Mouse (Mus musculus) fat pad, adult 2 months (tissue): ENCODE results near the gene Gm7168.
"Not testable (repeated sequence)": the region's sequence is repeated elsewhere in the genome, so short reads cannot be mapped to it uniquely, and the experiment has no call there.

ENCODE experiments used
- DNase-seq: peaks from one replicate; pipeline ENCODE4 v3.0.0-alpha.2; 2011; ENCODE audit warnings: low read depth, low spot score; ENCODE audit errors: extremely low read depth

Gm7168 gene

DNA sequence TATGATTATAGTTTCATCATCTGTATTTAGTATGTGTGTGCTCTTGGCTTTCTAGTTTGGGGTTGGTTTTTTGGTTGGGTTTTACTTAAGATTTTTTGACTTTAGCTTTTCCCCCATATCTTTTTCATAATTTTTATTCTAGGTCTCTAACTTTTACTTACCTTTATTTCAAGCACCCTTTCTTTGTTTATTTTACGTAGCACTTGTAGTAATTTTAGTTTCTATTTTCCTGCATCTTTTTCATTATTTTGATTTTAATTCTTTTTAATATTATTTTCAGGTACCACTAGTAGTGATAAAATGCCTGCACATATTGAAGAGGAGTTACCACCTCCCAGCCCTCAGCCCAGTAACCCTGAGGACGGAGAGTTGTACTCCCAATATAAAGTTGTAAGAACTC is at the start of gene Gm7168:
Gene Gm7168, plus strand, starts transcription at position 301 of the 400 bp plus-strand sequence.
- DNase-seq, result not testable (repeated sequence)

DNA sequence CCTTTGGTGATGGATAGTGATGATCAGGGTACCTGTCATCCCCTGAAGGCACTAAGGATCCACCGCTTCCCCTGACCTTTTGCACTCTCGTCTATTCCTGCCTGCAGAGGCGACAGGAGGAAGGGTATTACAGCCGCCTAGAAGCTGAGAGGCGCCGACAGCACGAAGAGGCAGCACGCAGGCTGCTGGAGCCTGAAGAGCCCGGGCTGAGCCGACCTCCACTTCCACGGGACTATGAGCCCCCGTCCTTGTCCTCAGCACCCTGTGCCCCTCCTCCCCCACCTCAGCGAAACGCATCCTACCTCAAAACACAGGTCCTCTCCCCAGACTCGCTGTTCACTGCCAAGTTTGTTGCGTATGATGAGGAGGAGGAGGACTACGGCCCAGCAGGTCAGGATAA is 49.3 kb upstream of the Gm7168 start:
- no peak for DNase-seq

DNA sequence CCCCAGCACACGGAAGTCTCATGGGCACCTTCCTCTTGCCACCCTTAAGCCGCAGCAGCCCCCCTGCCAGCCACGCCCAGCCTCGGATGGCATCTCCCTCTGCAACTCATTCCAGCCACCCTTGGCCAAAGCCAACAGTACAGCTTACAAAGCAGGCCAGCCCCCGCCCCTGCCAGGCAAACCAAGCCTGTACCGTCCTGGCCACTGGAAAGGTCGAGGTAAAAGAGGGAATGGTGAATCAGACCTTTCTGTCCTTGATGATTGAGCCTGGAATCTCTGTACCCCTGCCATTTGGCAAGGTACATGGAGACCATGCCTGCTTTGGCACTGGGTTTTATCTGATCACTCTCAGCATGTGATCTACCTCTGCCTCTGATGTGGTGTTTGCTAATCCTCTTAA is 48.9 kb upstream of the Gm7168 start:
- no peak for DNase-seq

DNA sequence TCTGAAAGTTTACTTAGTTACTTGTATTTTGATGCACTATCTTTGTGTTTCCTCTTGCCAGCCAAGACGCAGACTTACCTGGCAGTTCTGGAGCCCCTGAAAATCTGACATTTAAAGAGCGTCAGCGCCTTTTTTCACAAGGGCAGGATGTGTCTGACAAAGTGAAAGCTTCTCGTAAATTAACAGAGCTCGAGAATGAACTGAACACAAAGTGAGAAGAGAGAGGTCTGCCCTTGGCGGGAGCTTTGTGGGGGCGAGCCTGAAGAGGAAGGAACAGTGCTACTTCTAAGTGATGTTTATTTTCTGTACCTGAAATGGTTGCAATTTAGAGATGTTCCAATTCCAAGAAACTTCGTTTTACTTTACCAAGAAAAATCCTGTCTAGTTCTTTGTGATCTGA is 44.4 kb upstream of the Gm7168 start:
- no peak for DNase-seq

DNA sequence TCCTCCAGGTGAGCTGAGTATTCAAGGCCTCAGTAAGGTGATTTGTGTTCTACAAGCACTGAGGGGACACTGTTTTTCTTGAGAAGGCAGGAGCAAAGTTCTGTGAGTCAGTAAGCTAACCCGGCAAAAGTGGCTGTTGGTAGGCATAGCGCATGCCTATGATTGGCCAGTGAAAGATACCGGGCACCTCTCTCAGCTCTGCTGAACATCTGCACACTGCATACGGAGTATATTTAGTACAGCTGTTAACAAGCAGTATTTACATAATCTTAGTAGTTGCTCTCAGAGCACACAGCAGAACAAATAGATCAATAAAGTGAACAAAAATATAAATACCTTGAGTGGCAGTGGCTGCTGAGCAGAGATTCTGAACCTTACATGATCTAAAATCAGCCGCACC is 41.1 kb upstream of the Gm7168 start:
- no peak for DNase-seq

DNA sequence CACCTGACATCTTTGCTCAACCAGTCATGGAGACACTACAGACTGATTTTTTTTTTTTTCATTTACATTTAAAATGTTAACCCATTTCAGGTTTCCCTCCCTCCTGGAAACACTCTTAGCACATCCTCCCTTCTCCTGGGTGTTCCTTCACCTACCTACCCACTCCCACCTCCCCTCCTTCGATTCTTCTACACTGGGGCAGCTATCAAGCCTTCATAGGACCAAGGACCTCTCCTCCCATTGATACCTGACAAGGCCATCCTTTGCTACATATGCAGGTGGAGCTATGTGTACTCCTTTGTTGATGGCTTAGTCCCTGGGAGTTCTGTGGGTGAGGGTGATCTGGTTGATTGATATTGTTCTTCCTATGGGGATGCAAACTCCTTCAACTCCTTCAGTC is 40.5 kb upstream of the Gm7168 start:
- no peak for DNase-seq

DNA sequence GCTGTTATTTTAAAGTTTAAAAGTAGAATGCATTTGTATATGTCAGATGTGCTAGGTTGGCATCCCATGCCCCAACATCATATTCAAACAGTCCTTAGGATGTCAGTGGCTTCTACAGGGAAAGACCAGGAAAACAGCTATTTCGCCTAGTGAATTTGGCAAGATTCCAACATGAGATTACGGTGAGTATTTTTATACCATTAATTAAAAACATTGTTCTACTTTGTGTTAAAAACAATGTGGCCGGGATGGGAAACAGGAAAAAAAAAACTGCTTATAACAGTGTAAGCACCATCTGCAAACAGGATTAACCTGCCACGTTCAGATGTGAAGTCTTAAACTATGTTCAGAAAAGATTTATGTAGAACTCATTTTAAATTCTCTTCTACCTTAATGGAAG is 34.2 kb upstream of the Gm7168 start:
- no peak for DNase-seq

DNA sequence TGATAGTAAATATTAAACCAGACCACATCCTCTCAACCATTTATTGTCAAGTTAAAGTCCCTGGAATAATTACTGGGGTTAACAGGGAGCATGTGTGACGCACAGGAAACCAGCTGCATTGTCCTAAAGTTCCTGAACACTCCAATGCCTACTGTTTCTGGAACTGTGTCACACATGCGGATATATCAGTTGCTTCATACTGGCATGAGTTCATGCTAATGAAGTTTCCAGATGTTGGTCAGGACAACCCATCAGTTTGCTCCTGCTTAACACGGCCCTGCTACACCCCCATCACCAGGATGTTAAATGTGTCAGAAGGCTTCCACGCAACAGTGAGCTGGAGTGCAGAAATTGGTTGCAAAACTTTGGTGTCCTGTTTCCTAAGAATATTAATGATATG is 33.6 kb upstream of the Gm7168 start:
- no peak for DNase-seq

DNA sequence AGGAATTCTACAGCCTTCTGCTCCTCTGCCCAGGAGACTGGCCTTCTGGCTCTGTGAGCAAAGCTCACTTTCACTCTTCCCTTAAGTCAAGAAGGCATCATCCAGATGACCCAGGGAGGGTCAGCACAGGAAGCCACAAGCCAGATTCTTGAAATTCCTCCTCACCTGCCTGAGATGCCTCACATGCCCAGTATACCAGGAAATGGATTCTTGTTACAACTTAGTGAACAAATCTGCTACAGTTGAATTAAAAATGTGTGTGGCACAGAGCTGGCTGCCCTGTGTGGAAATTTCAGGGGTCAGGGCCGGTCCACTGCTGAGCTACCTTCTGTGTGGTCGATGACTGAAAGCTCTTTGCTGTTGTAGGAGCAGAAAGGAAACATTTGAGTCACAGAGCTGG is 27.4 kb upstream of the Gm7168 start:
- DNase-seq, result no peak

DNA sequence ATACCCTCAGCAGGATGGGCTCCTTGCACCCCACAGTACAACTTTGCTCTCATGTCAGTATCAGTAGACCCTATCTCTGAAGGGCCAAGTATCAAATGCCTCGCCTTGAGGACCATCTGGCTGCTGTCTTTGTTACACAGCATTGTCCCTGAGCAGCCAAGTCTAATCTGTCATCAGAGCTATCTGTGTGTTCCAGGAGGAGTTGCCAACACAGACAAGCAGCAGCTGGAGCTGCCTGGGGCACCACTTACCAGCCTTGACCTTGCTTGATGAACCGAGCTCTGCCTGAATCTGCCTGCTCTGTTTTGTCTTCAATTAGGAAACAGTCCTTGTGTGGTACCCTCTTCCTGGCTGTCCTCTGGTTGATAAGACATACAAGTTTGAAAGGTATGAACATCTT is 24.8 kb upstream of the Gm7168 start:
- peak; percentile 82 for DNase-seq

DNA sequence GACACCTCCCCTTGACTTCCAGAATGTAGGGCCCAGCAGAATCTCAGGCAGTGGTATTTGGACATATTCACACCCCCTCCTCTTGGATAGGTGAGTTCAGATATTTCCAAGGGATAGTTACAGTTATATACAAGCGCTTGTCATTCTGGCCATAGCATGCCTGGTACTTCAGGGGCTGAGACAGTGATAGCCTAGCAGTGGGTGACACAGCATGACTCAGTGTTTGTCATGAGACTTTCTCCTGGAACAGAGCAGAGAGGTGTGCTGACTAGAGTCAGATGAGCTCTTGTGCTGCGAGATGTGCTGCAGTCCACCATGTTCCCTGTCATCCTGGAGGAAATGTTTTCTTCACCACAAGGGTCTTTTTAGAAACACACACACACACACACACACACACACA is 23.6 kb upstream of the Gm7168 start:
- no peak for DNase-seq

DNA sequence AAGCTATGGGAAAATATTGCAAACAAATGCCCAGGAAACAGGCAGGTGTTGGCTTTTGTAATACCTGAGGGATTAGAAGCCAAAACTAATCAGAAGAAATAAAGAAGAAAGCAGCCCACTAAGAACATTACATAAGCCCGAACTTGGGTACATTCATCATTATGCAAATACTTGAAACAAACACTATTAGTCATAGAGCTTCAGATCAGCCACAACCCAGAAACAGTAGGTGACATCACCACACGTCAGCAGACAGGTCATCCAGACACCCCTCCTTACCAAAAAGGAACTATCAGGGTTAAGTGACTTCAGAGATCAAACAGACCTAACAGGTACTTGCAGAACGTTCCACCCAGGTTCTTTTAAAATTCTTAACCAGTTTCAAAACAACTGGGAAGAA is 22.2 kb upstream of the Gm7168 start:
- DNase-seq, result no peak

DNA sequence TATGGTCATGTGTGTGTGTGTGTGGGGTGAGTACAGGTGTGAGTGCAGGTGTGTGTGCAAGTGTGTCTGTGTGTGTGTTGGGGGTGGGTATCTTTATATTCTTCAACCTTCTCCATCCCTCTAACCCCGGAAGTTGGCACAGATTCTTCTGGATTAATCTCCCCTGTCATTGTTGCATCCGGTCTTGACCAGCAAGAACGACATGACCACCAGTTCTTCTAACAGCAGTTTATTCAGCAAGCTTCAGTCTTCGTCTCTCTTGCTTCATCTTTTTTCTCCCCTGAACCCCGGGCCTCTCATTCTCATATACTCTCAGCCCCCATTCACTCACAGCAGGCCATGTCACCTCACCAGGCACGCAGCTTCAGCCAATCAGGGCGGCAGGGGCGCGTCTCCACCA is 17.8 kb upstream of the Gm7168 start:
- DNase-seq, result no peak

DNA sequence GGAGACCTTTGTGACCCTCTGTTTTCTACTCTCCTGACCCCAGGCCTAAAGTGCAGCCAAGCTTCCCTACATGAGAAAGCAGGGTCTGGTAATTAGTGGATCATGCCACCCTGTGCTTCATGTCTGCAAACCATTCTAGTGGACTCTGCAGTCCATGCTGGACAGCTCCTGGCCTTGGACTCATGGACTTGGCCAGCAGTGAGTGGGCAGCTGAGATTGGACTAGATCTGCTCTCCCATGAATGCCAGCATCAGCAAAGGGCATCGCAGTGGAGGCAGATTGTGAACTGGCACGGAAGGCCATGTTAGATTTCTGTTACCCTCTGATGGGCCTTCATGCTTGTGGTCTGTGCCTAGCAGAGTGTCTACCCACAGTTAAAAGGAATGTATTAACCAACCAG is 12.8 kb upstream of the Gm7168 start:
- not testable (repeated sequence) for DNase-seq

DNA sequence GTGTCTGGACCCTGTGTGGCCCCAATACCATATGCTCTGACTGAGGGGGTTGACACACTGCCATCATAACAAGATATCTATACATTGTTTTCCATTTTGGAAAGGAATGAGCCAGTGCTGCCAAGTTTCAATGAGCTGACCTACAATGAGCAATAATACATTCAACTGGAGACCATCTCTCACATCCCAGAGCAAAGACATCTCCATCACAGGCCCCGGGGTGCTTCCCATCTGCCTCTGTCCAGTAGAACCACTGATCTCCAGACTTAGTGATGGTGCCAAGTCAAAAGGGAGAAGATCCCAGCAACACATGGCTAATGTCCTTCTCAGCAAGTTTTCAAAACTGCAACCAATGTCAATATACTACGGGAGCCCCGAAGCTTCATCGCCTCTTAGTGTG is 10.4 kb upstream of the Gm7168 start:
- DNase-seq, result no peak

DNA sequence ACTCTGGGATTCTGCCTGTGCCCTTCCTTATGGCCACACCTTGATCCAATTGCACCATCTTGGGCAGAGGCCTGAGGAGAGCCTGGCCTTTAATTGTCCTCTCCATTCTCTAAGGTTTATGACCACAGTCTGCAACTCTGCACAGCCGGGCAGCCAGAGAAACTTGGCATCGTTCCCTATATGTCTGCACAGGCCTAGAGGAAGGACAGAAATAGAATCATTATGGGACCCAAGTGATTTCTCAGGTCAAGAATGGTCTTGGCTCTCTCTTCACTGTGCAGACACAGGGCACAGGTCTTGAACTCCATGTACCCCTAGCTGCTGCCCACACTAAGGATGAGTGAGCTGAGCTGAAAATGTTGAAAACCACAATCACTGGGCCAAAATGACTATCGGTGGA is 9.5 kb upstream of the Gm7168 start:
- no peak for DNase-seq

DNA sequence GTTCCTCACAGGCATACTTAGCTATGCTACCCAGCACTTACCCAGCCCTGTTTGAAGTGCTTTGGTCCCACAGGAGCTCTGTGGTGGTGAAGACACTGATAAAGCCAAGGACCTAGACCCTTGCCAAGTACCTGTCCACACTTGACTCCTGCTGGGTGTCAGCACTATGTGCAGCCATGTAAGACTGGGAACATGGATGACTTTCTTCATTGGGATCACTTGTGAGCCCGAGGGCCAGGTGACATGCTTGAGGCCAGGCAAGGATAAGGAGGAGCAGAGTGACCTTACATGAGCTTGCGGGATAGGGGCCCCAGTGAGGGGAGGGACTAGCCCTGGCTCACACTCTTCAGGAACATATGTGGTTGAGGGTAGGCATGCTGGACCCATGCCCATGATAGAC is 8.9 kb upstream of the Gm7168 start:
- not testable (repeated sequence) for DNase-seq

DNA sequence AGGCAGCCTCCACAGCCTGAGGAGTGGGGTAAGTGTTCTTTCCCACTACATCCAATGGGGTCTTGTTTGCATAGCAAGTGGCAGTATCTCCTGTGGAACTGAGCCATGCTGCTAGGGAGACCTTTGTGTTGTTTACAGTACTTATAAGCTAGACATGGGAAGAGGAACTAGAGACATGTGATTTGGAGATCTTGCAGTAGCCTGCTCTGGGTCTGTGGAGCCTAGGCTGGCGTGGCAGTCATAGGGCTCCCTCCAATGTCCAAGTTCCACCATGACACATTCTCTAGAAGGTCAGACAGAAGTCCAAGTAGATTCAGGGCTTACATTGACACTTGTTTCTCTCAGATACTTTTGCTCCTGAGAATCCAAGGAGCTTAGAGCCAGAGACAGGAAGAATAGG is 7.7 kb upstream of the Gm7168 start:
- DNase-seq, result no peak

DNA sequence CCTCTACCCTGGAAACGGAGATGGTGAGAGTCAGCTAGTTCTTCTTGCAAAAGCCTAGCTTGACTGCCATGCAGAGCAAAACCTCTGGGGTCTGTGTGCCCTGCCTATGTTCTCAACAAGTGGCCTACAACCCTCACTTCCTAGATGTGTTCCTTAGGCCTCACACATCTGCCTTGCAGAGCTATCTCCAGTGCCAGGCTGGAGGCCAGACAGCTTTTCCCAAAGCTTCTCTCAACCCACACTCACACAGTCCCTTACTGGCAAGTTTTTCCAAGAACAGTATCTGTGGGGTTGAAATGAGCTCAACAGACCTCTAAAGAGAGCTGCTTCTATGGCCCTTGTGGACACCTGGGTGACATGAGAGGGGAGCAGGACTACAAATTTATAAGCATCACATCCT is 3.4 kb downstream of the Gm7168 start:
- DNase-seq, result not testable (repeated sequence)

DNA sequence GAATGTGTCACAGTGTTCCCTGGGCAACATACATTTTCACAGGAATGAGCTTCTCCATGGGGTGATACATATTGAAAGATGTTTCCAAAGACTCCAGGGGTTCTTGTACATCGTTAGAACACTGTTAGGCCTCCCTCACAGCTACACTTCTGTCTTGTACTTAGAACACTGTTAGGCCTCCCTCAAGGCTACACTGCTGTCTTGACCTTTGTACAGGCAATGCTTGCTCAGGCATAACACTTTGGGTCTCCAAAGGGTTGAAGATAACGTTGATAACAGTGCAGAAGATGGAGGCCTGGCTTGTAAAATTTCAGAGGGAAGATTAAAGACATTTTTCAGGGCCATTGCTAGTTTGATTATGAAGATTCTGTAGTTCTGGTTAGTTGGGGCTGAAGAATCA is 10.0 kb downstream of the Gm7168 start:
- not testable (repeated sequence) for DNase-seq

DNA sequence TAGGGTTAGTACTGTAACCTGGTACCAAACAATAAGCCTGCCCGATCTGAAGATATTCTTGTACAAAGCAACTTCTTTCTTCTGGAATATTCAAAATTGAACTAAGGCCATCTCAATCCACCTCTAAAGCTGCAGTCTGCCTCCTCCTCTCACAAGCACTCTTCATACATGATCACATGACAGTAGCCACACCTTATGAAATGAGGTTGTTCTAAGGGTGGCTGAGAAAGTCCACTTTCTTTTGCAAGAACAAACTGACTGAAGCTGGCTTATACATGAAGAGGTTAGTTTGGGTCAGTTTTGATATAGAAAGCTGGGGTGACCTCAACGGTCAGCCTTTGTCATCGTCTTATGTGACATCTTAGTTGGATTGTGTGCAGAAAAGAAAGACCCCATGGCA is 14.1 kb downstream of the Gm7168 start:
- not testable (repeated sequence) for DNase-seq

DNA sequence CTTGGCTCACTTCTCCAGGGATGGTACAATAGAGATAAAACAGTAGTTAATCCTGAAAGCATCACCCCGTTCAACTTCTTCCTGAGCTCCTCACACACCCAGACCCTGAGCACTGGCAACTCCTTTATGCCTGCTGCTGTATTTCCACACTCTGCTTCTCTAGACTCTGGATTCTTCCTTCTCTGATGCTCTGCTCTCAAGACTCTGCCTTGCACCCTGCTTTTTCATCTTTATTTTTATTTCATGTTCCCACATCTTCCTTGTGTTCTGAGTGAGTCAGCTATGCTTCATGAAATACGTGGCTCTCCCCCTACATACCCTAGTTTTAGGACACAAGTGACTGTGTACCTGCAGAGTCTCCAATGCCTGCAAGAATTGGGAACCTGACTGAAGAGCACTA is 16.9 kb downstream of the Gm7168 start:
- DNase-seq, result not testable (repeated sequence)

DNA sequence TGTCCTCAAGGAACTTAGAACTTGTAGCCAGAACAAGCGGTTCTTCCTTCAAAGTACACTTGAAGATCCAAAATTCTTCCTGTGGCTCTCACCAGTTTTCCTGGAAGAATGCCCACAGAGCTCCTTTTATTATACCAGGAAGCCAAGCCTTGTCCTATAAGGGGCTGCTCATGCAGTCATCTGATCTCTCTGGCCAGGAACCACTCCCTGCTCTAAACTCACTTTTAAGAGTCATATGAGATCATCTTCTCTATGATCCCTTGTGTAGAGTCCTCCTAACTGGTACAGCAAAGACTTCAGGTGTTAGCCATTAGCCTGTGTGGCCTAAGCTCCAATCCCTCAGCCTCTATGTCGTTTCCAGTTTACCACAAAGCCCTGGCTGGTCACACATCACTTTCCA is 21.7 kb downstream of the Gm7168 start:
- not testable (repeated sequence) for DNase-seq

DNA sequence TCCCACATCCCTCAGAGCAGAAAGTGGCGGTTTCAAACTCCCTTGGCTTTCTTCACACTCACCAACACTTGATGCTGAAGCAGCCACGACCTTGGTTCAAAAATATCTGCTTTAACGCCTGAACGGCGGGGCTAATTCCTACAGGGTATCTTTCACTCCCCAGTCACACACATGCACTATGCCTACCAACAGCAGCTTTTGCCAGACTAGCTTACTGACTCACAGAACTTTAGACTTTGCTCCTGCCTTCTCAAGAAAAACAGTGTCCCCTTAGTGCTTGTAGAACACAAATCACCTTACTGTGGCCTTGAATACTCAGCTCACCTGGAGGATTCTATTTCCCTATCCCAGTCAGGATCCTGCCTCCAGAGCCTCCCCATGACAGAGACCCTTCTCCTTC is 22.6 kb downstream of the Gm7168 start:
- not testable (repeated sequence) for DNase-seq
